In genomic region chr9:120027401-120028151, GRCm38 (mm10) we compare ENCODE assay signal across 7 mouse cellular contexts. TPM values are rescaled to one million over a fixed set of nuclear protein-coding genes. Genes with fewer than 3 reads are reported as not detected.
A peak's percentile ranks its signal among the peaks of the same experiment; 100 is the strongest.
DNase-seq lines count a peak whose midpoint lies in the region; ATAC-seq and TF ChIP-seq lines count a peak whose summit lies in the region.

No protein-coding gene starts in this region.

- H3K9me3 ChIP-seq in forebrain, embryonic 14.5 days (replicated peaks; ENCODE audit: control insufficient read depth, low read length): no peaks in the 10 kb centered on the region

- no peak overlapping the region for H3K4me2 ChIP-seq in forebrain, embryonic 14.5 days (ENCODE audit: low read length)

- H3K27ac ChIP-seq in forebrain, embryonic 14.5 days (ENCODE audit: low read depth, low read length): no peak overlapping the region
- H3K27ac ChIP-seq in liver, adult 2 months (replicated peaks; ENCODE audit: insufficient read depth, low read depth, low read length): 0 out of 2 replicates have a peak overlapping the region, but pooled peaks have one; percentile 3

- no peaks in the 10 kb centered on the region for H3K27me3 ChIP-seq in forebrain, embryonic 14.5 days (replicated peaks; ENCODE audit: control insufficient read depth, insufficient read depth, low read length)
- H3K27me3 ChIP-seq in liver, adult 2 months (ENCODE audit: control insufficient read depth, insufficient read depth, low read length): no peaks in the 10 kb centered on the region

- WGBS in forebrain, embryonic 14.5 days: 25% methylated on average over 13 of the region's 14 CpGs
- 11% methylated on average over 14 of the region's 14 CpGs for WGBS in liver, adult 2 months

- no peaks in the 10 kb centered on the region for H3K36me3 ChIP-seq in forebrain, embryonic 14.5 days (ENCODE audit: control insufficient read depth, insufficient read depth, low read length)
- H3K36me3 ChIP-seq in liver, adult 2 months (ENCODE audit: control insufficient read depth, insufficient read depth, low read length): no peaks in the 10 kb centered on the region

- no peak for TF ChIP-seq POLR2A in liver, adult 2 months (IDR thresholded peaks at IDR 0.05; ENCODE audit: extremely low read depth, insufficient read depth, low read length)

- no peaks in the 10 kb centered on the region for H3K79me2 ChIP-seq in liver, adult 2 months (ENCODE audit: control insufficient read depth, insufficient read depth, low read length)

- peak; percentile 66 for DNase-seq in A20 (ENCODE audit: low read depth, low spot score)
- peak; percentile 58 to 67 for DNase-seq in CD8-positive naive resting alpha-beta T cell, adult 2 months (ENCODE audit: low read depth in 2 of 2, low spot score in 2 of 2)
- peak; percentile 83 for DNase-seq in forebrain, embryonic 14.5 days (ENCODE audit: low spot score)
- DNase-seq in liver, adult 2 months (ENCODE audit: extremely low read depth, low read depth, low spot score): peak; percentile 68

- H3K9ac ChIP-seq in forebrain, embryonic 14.5 days (ENCODE audit: low read length): no peak overlapping the region
- peak overlapping the region; percentile 42 for H3K9ac ChIP-seq in liver, adult 2 months (ENCODE audit: low read depth, low read length)

- H3K4me1 ChIP-seq in forebrain, embryonic 14.5 days (ENCODE audit: control insufficient read depth, insufficient read depth, low read length): no peaks in the 10 kb centered on the region
- H3K4me1 ChIP-seq in liver, adult 2 months (ENCODE audit: control insufficient read depth, insufficient read depth, low read length): peaks cover 17% of the 10 kb centered on the region

- ATAC-seq in cerebellum, adult (ENCODE audit: insufficient number of reproducible peaks, low FRiP score, low TSS enrichment): peak; percentile 68
- peak; percentile 65 for ATAC-seq in forebrain, embryonic 14.5 days
- ATAC-seq in hematopoietic stem cell, adult 5-6 weeks (replicated peaks in 1 of 2; ENCODE audit: insufficient read depth in 1 of 2, low FRiP score in 2 of 2, low TSS enrichment in 1 of 2, low read depth in 1 of 2, poor library complexity in 2 of 2, severe bottlenecking in 2 of 2): peak; percentile 87 to 88
- ATAC-seq in neutrophil, adult 5-6 weeks (ENCODE audit: extremely low read depth, insufficient number of reproducible peaks, low FRiP score, poor library complexity, severe bottlenecking): peak; percentile 81

- peak; percentile 76 for TF ChIP-seq CTCF in liver, adult 2 months (IDR thresholded peaks at IDR 0.05; ENCODE audit: low read depth, low read length)

- no peak overlapping the region for H3K4me3 ChIP-seq in forebrain, embryonic 14.5 days (ENCODE audit: low read depth, low read length)
- H3K4me3 ChIP-seq in liver, adult 2 months (ENCODE audit: insufficient read depth, low read depth, low read length): no peak overlapping the region

RNA-seq across cellular contexts. Expression of gene Xirp1, which starts 4.2 kb away (rescaled TPM):
- not detected in 2 replicates for polyA plus RNA-seq in forebrain, embryonic 14.5 days (2014; fragmentation: Nextera tagmentation; extraction: Ambion mirVana)
- total RNA-seq in hematopoietic stem cell, adult 5-6 weeks (2017): not detected in 2 replicates
- total RNA-seq in liver, adult 2 months (2014; rRNA removed): under 0.01 and 0.09 TPM in 2 replicates
- polyA plus RNA-seq in liver, adult 2 months (2012; rRNA removed): 0.11 TPM in 2 replicates
- total RNA-seq in neutrophil, adult 5-6 weeks (2017): not detected in 2 replicates

RNA-seq across cellular contexts. Expression of gene Cx3cr1, which starts 42.1 kb away (rescaled TPM):
- polyA plus RNA-seq in forebrain, embryonic 14.5 days (2014; fragmentation: Nextera tagmentation; extraction: Ambion mirVana): 2.5 and 3.9 TPM in 2 replicates
- total RNA-seq in hematopoietic stem cell, adult 5-6 weeks (2017): 3.4 and 4.9 TPM in 2 replicates
- 0.09 and 0.40 TPM in 2 replicates for total RNA-seq in liver, adult 2 months (2014; rRNA removed)
- polyA plus RNA-seq in liver, adult 2 months (2012; rRNA removed): 0.27 and 0.39 TPM in 2 replicates
- total RNA-seq in neutrophil, adult 5-6 weeks (2017): 12.9 and 15.5 TPM in 2 replicates

RNA-seq across cellular contexts. Expression of gene Csrnp1, which starts 43.1 kb away (rescaled TPM):
- 1.1 and 1.4 TPM in 2 replicates for polyA plus RNA-seq in forebrain, embryonic 14.5 days (2014; fragmentation: Nextera tagmentation; extraction: Ambion mirVana)
- 51.6 and 85.3 TPM in 2 replicates for total RNA-seq in hematopoietic stem cell, adult 5-6 weeks (2017)
- 5.8 and 9.2 TPM in 2 replicates for total RNA-seq in liver, adult 2 months (2014; rRNA removed)
- polyA plus RNA-seq in liver, adult 2 months (2012; rRNA removed): 9.7 and 10.4 TPM in 2 replicates
- total RNA-seq in neutrophil, adult 5-6 weeks (2017): 105 and 114 TPM in 2 replicates
